Mouse (Mus musculus) limb, embryonic 14.5 days (tissue): ENCODE results near the gene Thap3. TPM values are rescaled to one million over a fixed set of nuclear protein-coding genes. Genes with fewer than 3 reads are reported as not detected.

ENCODE experiments used
- ATAC-seq: fragments of 200-750 bp; cut with Nextera tagmentation; 2 replicates; pipeline ENCODE4 v1.8.0; 2017; ENCODE audit warnings: low read depth, moderate number of reproducible peaks, moderate TSS enrichment; ENCODE audit not compliant: low FRiP score
- DNase-seq: peaks from one replicate; pipeline ENCODE4 v3.0.0-alpha.2; 2015; ENCODE audit warnings: low spot score
- H3K27ac ChIP-seq: fragments of 300-500 bp; sonication (generic); replicated peaks from 2 replicates; pipeline ENCODE4 v1.5.1; 2014; ENCODE audit warnings: low read depth, mild to moderate bottlenecking, low read length, moderate library complexity, mixed read lengths
- H3K27me3 ChIP-seq: fragments of 300-500 bp; sonication (generic); 2 replicates; pipeline ENCODE4 v1.6.1; 2014; ENCODE audit warnings: low read length, mixed read lengths; ENCODE audit not compliant: control insufficient read depth, insufficient read depth
- H3K36me3 ChIP-seq: fragments of 300-500 bp; sonication (generic); 2 replicates; pipeline ENCODE4 v1.6.1; 2014; ENCODE audit warnings: mild to moderate bottlenecking, low read length, moderate library complexity, mixed read lengths; ENCODE audit not compliant: control insufficient read depth, insufficient read depth
- H3K4me1 ChIP-seq: fragments of 300-500 bp; sonication (generic); 2 replicates; pipeline ENCODE4 v1.6.1; 2014; ENCODE audit warnings: antibody characterized with exemption, low read length, mixed read lengths; ENCODE audit not compliant: control insufficient read depth, insufficient read depth
- H3K4me2 ChIP-seq: fragments of 300-500 bp; sonication (generic); replicated peaks from 2 replicates; pipeline ENCODE4 v1.6.1; 2014; ENCODE audit warnings: low read depth, mild to moderate bottlenecking, low read length, moderate library complexity; ENCODE audit not compliant: severe bottlenecking
- H3K4me3 ChIP-seq: fragments of 300-500 bp; sonication (generic); replicated peaks from 2 replicates; pipeline ENCODE4 v1.5.1; 2014; ENCODE audit warnings: low read length
- H3K9ac ChIP-seq: fragments of 300-500 bp; sonication (generic); 2 replicates; pipeline ENCODE4 v1.6.1; 2014; ENCODE audit warnings: mild to moderate bottlenecking, low read depth, low read length, moderate library complexity; ENCODE audit not compliant: severe bottlenecking
- H3K9me3 ChIP-seq: fragments of 300-500 bp; sonication (generic); 2 replicates; pipeline ENCODE4 v1.6.1; 2016; ENCODE audit warnings: low read length; ENCODE audit not compliant: control insufficient read depth
- POLR2A ChIP-seq: fragments of 200-500 bp; IDR thresholded peaks from 2 replicates; pipeline ENCODE4 v1.8.0; 2012; ENCODE audit warnings: inconsistent platforms, mild to moderate bottlenecking, moderate library complexity, borderline replicate concordance; ENCODE audit not compliant: insufficient read depth, insufficient read length; ENCODE audit errors: extremely low read depth
- WGBS: fragments of 180-500 bp; shearing (Covaris S2); extraction: QIAGEN DNeasy Blood & Tissue Kit; methylation state at CpG from one replicate; pipeline ENCODE4 v1.1.7; 2014; 5-methylcytosine and 5-hydroxymethylcytosine counted together
- polyA plus RNA-seq, 2 experiments: library from polyadenylated mRNA; depleted of rRNA in 1 of 2; stranded (reverse) in 1 of 2; unstranded in 1 of 2; fragments of >200 nt; fragmentation: Nextera tagmentation in 1 of 2; extraction: Ambion mirVana in 1 of 2; gene quantifications; 2 replicates each; pipeline versions ENCODE4 v1.2.1 to v1.2.3; 2012 to 2014

Gene Thap3
- polyA plus RNA-seq, 2 experiments = 37.5 to 61.6 TPM

DNA sequence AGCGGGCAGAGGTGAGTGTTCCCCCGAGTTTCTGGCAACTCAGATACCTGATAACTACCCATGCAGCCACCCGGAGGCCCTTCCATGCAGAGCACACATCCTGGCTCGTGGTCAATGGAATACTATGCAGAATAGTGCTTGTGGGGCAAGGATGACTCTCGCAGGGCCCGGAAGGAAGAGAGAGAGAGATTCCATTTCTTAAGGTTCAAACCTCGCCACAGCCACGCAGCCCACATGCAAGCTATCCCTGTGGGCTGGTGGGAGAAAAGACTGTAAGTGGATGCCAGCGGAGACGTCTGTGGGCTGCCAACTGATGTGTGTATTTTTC is 819 bp downstream of the Thap3 start:
- peak overlapping the region; percentile 90 for H3K9ac ChIP-seq
- peak overlapping the region; percentile 90 for H3K27ac ChIP-seq
- TF ChIP-seq POLR2A = no peak
- H3K9me3 ChIP-seq = no peaks in the 10 kb centered on the region
- peaks cover 51% of the 10 kb centered on the region for H3K36me3 ChIP-seq
- H3K27me3 ChIP-seq = no peaks in the 10 kb centered on the region
- no peak for ATAC-seq
- H3K4me3 ChIP-seq = peak overlapping the region; percentile 92
- no peak for DNase-seq
- WGBS = 23% methylated on average over 10 of the region's 10 CpGs
- peak overlapping the region; percentile 84 for H3K4me2 ChIP-seq
- peaks cover 7% of the 10 kb centered on the region; the same call in 1 of the 2 replicates for H3K4me1 ChIP-seq

DNA sequence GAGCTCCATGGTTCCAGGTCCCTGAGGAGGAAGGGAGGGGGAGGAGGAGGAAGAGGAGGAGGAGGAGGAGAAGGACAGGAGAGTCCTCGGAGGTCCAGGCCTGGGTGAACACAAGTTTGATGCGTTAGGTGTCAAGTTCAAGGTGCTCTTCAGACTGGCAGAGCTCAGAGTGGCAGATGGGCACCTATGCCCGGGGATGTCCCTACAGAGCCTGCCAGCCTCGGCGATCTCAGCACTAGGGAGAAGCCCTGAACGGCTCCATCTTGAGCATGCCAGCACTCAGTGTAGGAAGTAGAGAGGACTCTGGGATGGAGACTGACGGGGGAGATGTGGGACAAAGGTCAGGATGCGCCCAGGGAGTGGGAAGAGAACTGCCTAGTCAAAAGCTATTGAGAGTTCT is 2.1 kb downstream of the Thap3 start:
- Histone ChIP-seq H3K9ac (no peak overlapping the region), H3K27me3 (no peaks in the 10 kb centered on the region), H3K36me3 (peaks cover 49% of the 10 kb centered on the region), H3K27ac (no peak overlapping the region), H3K4me3 (no peak overlapping the region), H3K9me3 (no peaks in the 10 kb centered on the region), H3K4me2 (no peak overlapping the region), H3K4me1 (peaks cover 7% of the 10 kb centered on the region; the same call in 1 of the 2 replicates)
- no peak for TF ChIP-seq POLR2A
- WGBS = 62% methylated on average over 8 of the region's 8 CpGs
- ATAC-seq = no peak
- no peak for DNase-seq

DNA sequence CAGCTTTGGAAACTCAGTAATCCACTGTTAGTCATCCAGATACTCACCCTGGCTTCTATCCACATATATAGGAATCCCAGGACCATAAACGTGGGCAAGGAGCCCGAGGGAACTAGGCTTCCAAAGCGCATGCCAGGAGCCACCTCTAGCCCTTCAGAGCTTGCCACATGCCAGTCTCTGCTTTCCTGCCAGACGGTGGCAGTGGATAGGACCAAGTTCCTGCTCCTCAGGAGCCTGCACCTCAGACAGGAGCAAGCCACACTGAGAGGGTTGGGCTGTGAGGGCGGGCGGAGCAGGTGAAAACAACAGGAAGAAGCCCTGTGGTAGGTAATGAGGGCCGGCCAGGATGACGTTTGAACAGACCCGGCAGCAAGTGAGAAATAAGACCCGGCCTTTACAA is 2.9 kb downstream of the Thap3 start:
- no peak overlapping the region for H3K4me3 ChIP-seq
- peaks cover 45% of the 10 kb centered on the region for H3K36me3 ChIP-seq
- no peak overlapping the region for H3K4me2 ChIP-seq
- no peak for ATAC-seq
- 23% methylated on average over 10 of the region's 10 CpGs for WGBS
- peaks cover 7% of the 10 kb centered on the region; the same call in 1 of the 2 replicates for H3K4me1 ChIP-seq
- H3K27ac ChIP-seq = no peak overlapping the region
- DNase-seq = no peak
- H3K9me3 ChIP-seq = no peaks in the 10 kb centered on the region
- no peaks in the 10 kb centered on the region for H3K27me3 ChIP-seq
- H3K9ac ChIP-seq = no peak overlapping the region
- TF ChIP-seq POLR2A = no peak

DNA sequence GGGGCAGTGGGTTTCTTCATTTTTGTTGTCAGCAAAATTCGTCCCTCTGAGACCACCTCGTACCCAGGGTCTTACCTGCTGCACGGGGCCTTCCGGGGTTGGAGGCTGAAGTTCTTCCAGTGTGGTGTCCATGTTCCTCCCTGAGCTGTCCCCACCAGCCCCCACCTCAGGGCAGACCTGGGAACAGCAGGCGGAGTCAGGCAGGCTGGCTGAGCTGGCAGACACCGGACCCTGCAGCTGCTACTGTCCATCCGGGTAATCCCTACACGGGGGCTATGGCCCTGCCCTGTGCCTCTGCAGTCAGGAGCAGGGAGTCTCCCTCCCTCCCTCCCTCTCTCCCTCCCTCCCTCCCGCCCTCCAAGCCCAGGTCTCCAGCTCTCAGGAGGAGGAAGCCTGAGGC is 5.2 kb downstream of the Thap3 start:
- Histone ChIP-seq H3K27me3 (no peaks in the 10 kb centered on the region), H3K4me1 (peaks cover 7% of the 10 kb centered on the region; the same call in 1 of the 2 replicates), H3K36me3 (peaks cover 45% of the 10 kb centered on the region), H3K27ac (no peak overlapping the region; the same call in 1 of the 2 replicates), H3K4me3 (0 out of 2 replicates have a peak overlapping the region, but pooled peaks have one; percentile 4), H3K9me3 (no peaks in the 10 kb centered on the region), H3K9ac (no peak overlapping the region), H3K4me2 (no peak overlapping the region)
- TF ChIP-seq POLR2A = no peak
- DNase-seq = peak; percentile 58
- peak; percentile 75 for ATAC-seq
- 34% methylated on average over 8 of the region's 9 CpGs for WGBS

DNA sequence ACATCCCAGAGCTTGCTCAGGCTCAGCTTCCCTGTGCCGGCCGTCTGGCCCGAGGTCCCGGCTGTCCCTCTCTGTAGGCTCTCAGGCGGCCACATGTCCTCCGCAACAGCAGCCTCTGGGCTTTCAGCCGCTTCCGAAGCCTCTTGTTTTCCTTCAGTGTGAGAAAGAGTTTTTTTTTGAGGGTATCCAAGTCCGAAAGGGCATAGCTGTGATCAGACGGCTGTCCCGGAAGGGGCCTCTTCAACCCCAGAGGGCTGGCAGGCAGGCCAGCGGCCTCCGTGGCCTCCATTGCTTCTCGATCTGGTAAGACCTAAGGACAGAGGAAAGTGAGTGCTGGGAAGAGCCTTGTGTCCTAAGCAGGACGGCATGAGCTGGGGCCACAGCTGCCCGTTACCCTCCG is 5.8 kb downstream of the Thap3 start:
- WGBS = 62% methylated on average over 16 of the region's 17 CpGs
- Histone ChIP-seq H3K9me3 (no peaks in the 10 kb centered on the region), H3K9ac (no peak overlapping the region), H3K4me3 (0 out of 2 replicates have a peak overlapping the region, but pooled peaks have one; percentile 4), H3K36me3 (peaks cover 48% of the 10 kb centered on the region), H3K27ac (no peak overlapping the region; the same call in 1 of the 2 replicates), H3K27me3 (no peaks in the 10 kb centered on the region), H3K4me2 (no peak overlapping the region), H3K4me1 (peaks cover 7% of the 10 kb centered on the region; the same call in 1 of the 2 replicates)
- TF ChIP-seq POLR2A = no peak
- ATAC-seq (no peak), DNase-seq (no peak)

DNA sequence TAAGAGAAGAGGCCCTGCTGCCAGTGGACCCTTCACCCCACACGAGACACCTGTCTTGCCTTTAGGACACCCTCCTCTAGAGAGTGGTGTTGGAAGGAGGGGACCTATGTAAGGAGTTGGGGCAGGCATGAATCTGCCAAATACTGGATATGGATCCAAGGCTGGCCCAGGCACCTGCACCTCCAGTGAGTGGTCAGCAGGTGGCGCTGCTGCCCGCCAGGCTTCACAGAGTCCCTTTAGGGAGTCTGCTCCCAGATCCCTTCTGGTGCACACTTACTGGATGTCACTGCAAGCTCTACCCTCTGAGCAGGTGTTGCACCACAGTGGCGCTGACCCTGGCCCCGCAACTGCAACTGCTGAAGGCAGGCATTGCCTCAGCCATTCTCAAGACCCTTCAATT is 7.4 kb downstream of the Thap3 start:
- Histone ChIP-seq H3K36me3 (peaks cover 56% of the 10 kb centered on the region), H3K9me3 (no peaks in the 10 kb centered on the region), H3K4me1 (no peaks in the 10 kb centered on the region), H3K27ac (no peak overlapping the region), H3K9ac (no peak overlapping the region), H3K4me2 (no peak overlapping the region), H3K4me3 (no peak overlapping the region), H3K27me3 (no peaks in the 10 kb centered on the region)
- DNase-seq = peak; percentile 69
- 0 out of 2 replicates have a peak, but pooled peaks have one; percentile 11 for TF ChIP-seq POLR2A
- peak; percentile 51 for ATAC-seq
- WGBS = 9% methylated on average over 5 of the region's 5 CpGs
